Mouse (Mus musculus): ENCODE measurements around the gene Atp6v1e2. TPM values are rescaled to one million over a fixed set of nuclear protein-coding genes. Genes with fewer than 3 reads are reported as not detected.

Gene Atp6v1e2
- total and polyA plus RNA-seq, 3 experiments = not detected

DNA sequence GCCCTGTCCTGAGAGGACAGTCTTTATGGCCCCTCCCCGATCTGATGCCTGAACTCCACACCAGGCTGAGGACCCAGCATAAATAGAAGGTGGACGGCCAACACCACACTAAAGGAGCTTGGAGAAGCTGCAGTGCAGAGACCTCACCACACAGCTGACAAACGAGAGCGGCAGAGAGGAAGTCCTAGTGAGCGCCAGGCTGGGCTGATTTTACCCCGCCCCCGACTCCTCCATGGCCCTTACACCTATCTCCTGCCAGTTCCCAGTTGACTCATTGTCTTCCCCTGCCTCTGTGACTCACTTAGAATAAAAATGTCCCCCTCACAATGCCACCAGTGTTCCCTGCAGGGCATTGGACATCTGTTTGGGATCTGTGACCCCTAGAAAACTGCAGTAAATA is 44.1 kb downstream of the Atp6v1e2 start:
- peak; percentile 78 for DNase-seq (ENCODE audit: extremely low read depth)
- H3K9me3 ChIP-seq (replicated peaks; ENCODE audit: low read length) = no peaks in the 10 kb centered on the region
- in situ Hi-C loops (cut with MboI; ENCODE audit: low pct_ligation_motif_present, low pct_unique_long_range_greater_than_20kb, low sequenced_read_pairs) = loop anchor here (10.0 to 25.0 kb wide), 2 partner anchors 659 to 739 kb away; partner anchors contain the start of gene Prkce
- H3K9ac ChIP-seq (ENCODE audit: insufficient read depth, low read depth) = no peak overlapping the region
- H3K36me3 ChIP-seq (replicated peaks in 1 of 2; ENCODE audit: control insufficient read depth in 1 of 2, insufficient read depth in 1 of 2, low read length in 1 of 2) = no peaks in the 10 kb centered on the region
- no peak overlapping the region for H3K27ac ChIP-seq (ENCODE audit: insufficient read depth, low read depth)
- H3K4me2 ChIP-seq (ENCODE audit: insufficient read depth, low read depth, poor library complexity, severe bottlenecking) = peak overlapping the region; percentile 7
- no peaks in the 10 kb centered on the region for H3K79me2 ChIP-seq (replicated peaks; ENCODE audit: control insufficient read depth, extremely low read depth, insufficient read depth, poor library complexity, severe bottlenecking)
- TF ChIP-seq ETS1 (conservative IDR thresholded peaks at IDR 0.05; ENCODE audit: low read depth, low read length) (peak; percentile 44; the same call in 1 of the 2 replicates), RCOR1 (conservative IDR thresholded peaks at IDR 0.05; ENCODE audit: low read depth, low read length) (no peak), MAZ (IDR thresholded peaks at IDR 0.05; ENCODE audit: low read depth, low read length) (peak; percentile 62; the same call in 1 of the 2 replicates), RAD21 (IDR thresholded peaks at IDR 0.05; ENCODE audit: low read depth, low read length) (no peak; the same call in none of the 2 replicates), JUN (IDR thresholded peaks at IDR 0.05; ENCODE audit: insufficient read depth, low read depth, low read length) (no peak), USF2 (conservative IDR thresholded peaks at IDR 0.05; ENCODE audit: low read depth, low read length) (no peak), MAX (IDR thresholded peaks at IDR 0.05; ENCODE audit: low read length) (peak; percentile 61), SMC3 (IDR thresholded peaks at IDR 0.05; ENCODE audit: low read depth, low read length) (peak; percentile 21; the same call in 1 of the 2 replicates), MYC (IDR thresholded peaks at IDR 0.05; ENCODE audit: low read depth, low read length) (0 out of 2 replicates have a peak, but pooled peaks have one; percentile 39), BHLHE40 (IDR thresholded peaks at IDR 0.05; ENCODE audit: low read depth, low read length) (peak; percentile 32; the same call in 1 of the 2 replicates), MAFK (IDR thresholded peaks at IDR 0.05; ENCODE audit: insufficient replicate concordance, low read length) (no peak), SIN3A (IDR thresholded peaks at IDR 0.05; ENCODE audit: low read length) (peak; percentile 68), ZKSCAN1 (IDR thresholded peaks at IDR 0.05; ENCODE audit: borderline replicate concordance, low read depth, low read length) (no peak), MXI1 (IDR thresholded peaks at IDR 0.05; ENCODE audit: low read depth, low read length) (no peak), ZNF384 (IDR thresholded peaks at IDR 0.05; ENCODE audit: low read depth, low read length) (no peak), PAX5 (IDR thresholded peaks at IDR 0.05; ENCODE audit: low read length) (no peak), EP300 (IDR thresholded peaks at IDR 0.05; ENCODE audit: low read length) (peak; percentile 47; the same call in 1 of the 2 replicates), CHD1 (IDR thresholded peaks at IDR 0.05; ENCODE audit: low read depth, low read length) (no peak), ZC3H11A (IDR thresholded peaks at IDR 0.05; ENCODE audit: low read depth, low read length) (no peak), NELFE (IDR thresholded peaks at IDR 0.05; ENCODE audit: low read depth, low read length) (0 out of 2 replicates have a peak, but pooled peaks have one; percentile 15), CTCF (conservative IDR thresholded peaks at IDR 0.05 in 1 of 2, IDR thresholded peaks at IDR 0.05 in 1 of 2; ENCODE audit: low read depth in 2 of 2, low read length in 2 of 2) (no peak), NRF1 (IDR thresholded peaks at IDR 0.05; ENCODE audit: low read depth, low read length) (no peak), ELF1 (IDR thresholded peaks at IDR 0.05; ENCODE audit: low read depth, low read length) (peak; percentile 58), MEF2A (IDR thresholded peaks at IDR 0.05; ENCODE audit: borderline replicate concordance, low read depth, low read length) (no peak), CHD2 (IDR thresholded peaks at IDR 0.05; ENCODE audit: low read length) (peak; percentile 55; the same call in 1 of the 2 replicates), TBP (conservative IDR thresholded peaks at IDR 0.05; ENCODE audit: low read depth, low read length) (0 out of 2 replicates have a peak, but pooled peaks have one; percentile 31), E2F4 (IDR thresholded peaks at IDR 0.05; ENCODE audit: insufficient replicate concordance, low read depth, low read length) (no peak), UBTF (IDR thresholded peaks at IDR 0.05; ENCODE audit: low read depth, low read length) (no peak), GABPA (IDR thresholded peaks at IDR 0.05; ENCODE audit: insufficient replicate concordance, low read depth, low read length) (no peak), POLR2AphosphoS2 (IDR thresholded peaks at IDR 0.05; ENCODE audit: low read depth, low read length) (no peak), ZMIZ1 (IDR thresholded peaks at IDR 0.05; ENCODE audit: low read depth, low read length) (peak; percentile 28; the same call in 1 of the 2 replicates), JUND (conservative IDR thresholded peaks at IDR 0.05; ENCODE audit: low read depth, low read length) (no peak), KAT2A (IDR thresholded peaks at IDR 0.05; ENCODE audit: insufficient replicate concordance, low read length) (no peak), HCFC1 (IDR thresholded peaks at IDR 0.05; ENCODE audit: low read depth, low read length) (no peak; the same call in 1 of the 2 replicates), IRF4 (IDR thresholded peaks at IDR 0.05; ENCODE audit: low read depth, low read length) (peak; percentile 68), USF1 (IDR thresholded peaks at IDR 0.05; ENCODE audit: low read depth, low read length) (no peak), TCF12 (IDR thresholded peaks at IDR 0.05; ENCODE audit: low read depth, low read length) (peak; percentile 39; the same call in 1 of the 2 replicates), POLR2A (IDR thresholded peaks at IDR 0.05; ENCODE audit: low read depth, low read length) (0 out of 2 replicates have a peak, but pooled peaks have one; percentile 31)
- peaks cover 7 to 22% of the 10 kb centered on the region in 2 experiments for H3K4me1 ChIP-seq (ENCODE audit: control insufficient read depth in 1 of 2, insufficient read depth in 2 of 2)
- H3K4me3 ChIP-seq (replicated peaks in 1 of 3; ENCODE audit: low read depth in 2 of 3, low read length in 2 of 3, poor library complexity in 1 of 3) = no peak overlapping the region
- no peaks in the 10 kb centered on the region for H3K27me3 ChIP-seq (replicated peaks)
- dilution Hi-C loops (cut with MboI; ENCODE audit: extremely low pct_ligation_motif_present, extremely low pct_unique_long_range_greater_than_20kb, low sequenced_read_pairs) = no loop called here
